Mouse (Mus musculus) myocyte (in vitro differentiated cells): ENCODE data around the gene Sat2. TPM values are rescaled to one million over a fixed set of nuclear protein-coding genes. Genes with fewer than 3 reads are reported as not detected.

Experiments used
- H3K27me3 ChIP-seq: one replicate; pipeline ENCODE4 v1.6.1; 2011; ENCODE audit not compliant: control insufficient read depth, insufficient read depth, insufficient read length
- H3K36me3 ChIP-seq: one replicate; pipeline ENCODE4 v1.6.1; 2011; ENCODE audit not compliant: control insufficient read depth, insufficient read depth
- H3K4me2 ChIP-seq: one replicate; pipeline ENCODE4 v1.6.1; 2011; ENCODE audit warnings: low read depth, control low read depth
- H3K4me3 ChIP-seq: one replicate; pipeline ENCODE4 v1.5.1; 2011; ENCODE audit warnings: mild to moderate bottlenecking, control low read depth, moderate library complexity
- H3K79me2 ChIP-seq: one replicate; pipeline ENCODE4 v1.6.1; 2011; ENCODE audit not compliant: control insufficient read depth, insufficient read depth
- H3ac ChIP-seq: one replicate; pipeline ENCODE4 v1.6.1; 2011; ENCODE audit not compliant: control insufficient read depth, insufficient read length
- CEBPB ChIP-seq: IDR thresholded peaks from 2 replicates; pipeline ENCODE4 v1.6.1; 2011; ENCODE audit warnings: mild to moderate bottlenecking, moderate library complexity; ENCODE audit not compliant: poor library complexity, insufficient read depth, severe bottlenecking
- E2F4 ChIP-seq: IDR thresholded peaks from one replicate; pipeline ENCODE4 v1.6.1; 2011; ENCODE audit warnings: mild to moderate bottlenecking, control low read depth, moderate library complexity; ENCODE audit not compliant: insufficient read depth
- MAX ChIP-seq: IDR thresholded peaks from one replicate; pipeline ENCODE4 v1.6.1; 2011; ENCODE audit warnings: low read depth, mild to moderate bottlenecking, control low read depth
- MYOD1 ChIP-seq, 3 experiments: IDR thresholded peaks; one replicate each; pipeline ENCODE4 v1.6.1; 2011; ENCODE audit warnings: control low read depth in 2 of 3, low read depth in 2 of 3, mild to moderate bottlenecking in 2 of 3, moderate library complexity in 1 of 3; ENCODE audit not compliant: insufficient read length in 2 of 3, control insufficient read depth in 1 of 3
- MYOG ChIP-seq, 3 experiments: IDR thresholded peaks; one replicate each; pipeline ENCODE4 v1.6.1; 2011; ENCODE audit warnings: control low read depth in 2 of 3, low read depth in 2 of 3, mild to moderate bottlenecking in 2 of 3; ENCODE audit not compliant: insufficient read length in 2 of 3, control insufficient read depth in 1 of 3, insufficient read depth in 1 of 3
- POLR2A ChIP-seq: IDR thresholded peaks from one replicate; pipeline ENCODE4 v1.6.1; 2011; ENCODE audit warnings: low read depth, mild to moderate bottlenecking, control low read depth, moderate library complexity; ENCODE audit not compliant: insufficient read length
- POLR2AphosphoS2 ChIP-seq: IDR thresholded peaks from one replicate; pipeline ENCODE4 v1.6.1; 2011; ENCODE audit warnings: low read depth, control low read depth; ENCODE audit not compliant: insufficient read length
- REST ChIP-seq: IDR thresholded peaks from one replicate; pipeline ENCODE4 v1.6.1; 2011; ENCODE audit warnings: mild to moderate bottlenecking, control low read depth, moderate library complexity; ENCODE audit not compliant: insufficient read depth, insufficient read length
- SRF ChIP-seq: IDR thresholded peaks from one replicate; pipeline ENCODE4 v1.6.1; 2011; ENCODE audit warnings: low read depth; ENCODE audit not compliant: control insufficient read depth, insufficient read length
- TCF12 ChIP-seq: IDR thresholded peaks from one replicate; pipeline ENCODE4 v1.6.1; 2011; ENCODE audit warnings: mild to moderate bottlenecking, control low read depth; ENCODE audit not compliant: poor library complexity, insufficient read depth, severe bottlenecking
- TCF3 ChIP-seq: IDR thresholded peaks from one replicate; pipeline ENCODE4 v1.6.1; 2011; ENCODE audit warnings: low read depth, control low read depth; ENCODE audit not compliant: insufficient read length
- USF1 ChIP-seq: IDR thresholded peaks from one replicate; pipeline ENCODE4 v1.6.1; 2011; ENCODE audit warnings: low read depth, mild to moderate bottlenecking, control low read depth, moderate library complexity
- polyA plus RNA-seq: library from polyadenylated mRNA; unstranded; fragments of >200 nt; fragmentation: generic; extraction: Trizol; gene quantifications from one replicate; pipeline ENCODE4 v1.2.1, GENCODE M21; 2012; ENCODE audit warnings: missing spikeins

Gene Sat2
- 3.6 TPM for polyA plus RNA-seq

- Histone ChIP-seq H3K4me2 (peak within 1 kb of the TSS; percentile 91), H3K79me2 (no peaks in the 10 kb centered on the region), H3K27me3 (peaks cover 7% of the 10 kb centered on the region), H3K4me3 (peak within 1 kb of the TSS; percentile 55), H3ac (peak within 1 kb of the TSS; percentile 24), H3K36me3 (no peaks in the 10 kb centered on the region)
- TF ChIP-seq POLR2AphosphoS2 (no peak), CEBPB (no peak), POLR2A (peak; percentile 31)
These were observed at the start of gene Sat2 for GRCm38 (mm10) chr11:69621571-69622268. TSS of gene Sat2 (plus strand) at chr11:69622024.

GRCm38 (mm10) chr11:69575220-69575619, 46.6 kb upstream of the Sat2 start:
- Histone ChIP-seq H3ac (no peak overlapping the region), H3K36me3 (peaks cover 6% of the 10 kb centered on the region), H3K79me2 (peaks cover 44% of the 10 kb centered on the region), H3K4me3 (no peak overlapping the region), H3K4me2 (no peak overlapping the region), H3K27me3 (no peaks in the 10 kb centered on the region)
- TF ChIP-seq MYOD1 (IDR thresholded peaks at IDR 0.05; ENCODE audit: control insufficient read depth in 1 of 3, insufficient read length in 2 of 3, low read depth in 2 of 3) (no peak), TCF12 (no peak), POLR2A (no peak), SRF (no peak), MAX (no peak), POLR2AphosphoS2 (no peak), TCF3 (no peak), MYOG (IDR thresholded peaks at IDR 0.05; ENCODE audit: control insufficient read depth in 1 of 3, insufficient read depth in 1 of 3, insufficient read length in 2 of 3, low read depth in 2 of 3) (no peak), USF1 (no peak), E2F4 (no peak), REST (no peak), CEBPB (no peak)

- no peak overlapping the region for H3ac ChIP-seq
- H3K27me3 ChIP-seq: no peaks in the 10 kb centered on the region
- H3K36me3 ChIP-seq: peaks cover 3% of the 10 kb centered on the region
- H3K79me2 ChIP-seq: peaks cover 46% of the 10 kb centered on the region
- H3K4me3 ChIP-seq: no peak overlapping the region
- no peak overlapping the region for H3K4me2 ChIP-seq
- TF ChIP-seq TCF12 (no peak), POLR2AphosphoS2 (no peak), MYOG (IDR thresholded peaks at IDR 0.05; ENCODE audit: control insufficient read depth in 1 of 3, insufficient read depth in 1 of 3, insufficient read length in 2 of 3, low read depth in 2 of 3) (no peak), CEBPB (no peak), REST (no peak), USF1 (no peak), POLR2A (no peak), MAX (no peak), TCF3 (no peak), E2F4 (no peak), MYOD1 (IDR thresholded peaks at IDR 0.05; ENCODE audit: control insufficient read depth in 1 of 3, insufficient read length in 2 of 3, low read depth in 2 of 3) (no peak), SRF (no peak)
These were observed 45.5 kb upstream of the Sat2 start for GRCm38 (mm10) chr11:69576307-69576706.

- Histone ChIP-seq H3ac (peak overlapping the region; percentile 12), H3K79me2 (peaks cover 66% of the 10 kb centered on the region), H3K4me2 (peak overlapping the region; percentile 97), H3K36me3 (peaks cover 3% of the 10 kb centered on the region), H3K4me3 (peak overlapping the region; percentile 99), H3K27me3 (no peaks in the 10 kb centered on the region)
- no peak for TF ChIP-seq CEBPB
- TF ChIP-seq MAX: no peak
- TF ChIP-seq REST: no peak
- TF ChIP-seq TCF3: no peak
- TF ChIP-seq E2F4: no peak
- no peak for TF ChIP-seq SRF
- TF ChIP-seq USF1: no peak
- TF ChIP-seq TCF12: no peak
- no peak for TF ChIP-seq MYOD1 (IDR thresholded peaks at IDR 0.05; ENCODE audit: control insufficient read depth in 1 of 3, insufficient read length in 2 of 3, low read depth in 2 of 3)
- no peak for TF ChIP-seq POLR2A
- no peak for TF ChIP-seq MYOG (IDR thresholded peaks at IDR 0.05; ENCODE audit: control insufficient read depth in 1 of 3, insufficient read depth in 1 of 3, insufficient read length in 2 of 3, low read depth in 2 of 3)
- TF ChIP-seq POLR2AphosphoS2: no peak
These were observed 43.5 kb upstream of the Sat2 start for GRCm38 (mm10) chr11:69578301-69578700.
